Mouse (Mus musculus) inflammation-experienced regulatory T-cells (primary cell): Measurements from ENCODE around the gene Prr30. TPM values are rescaled to one million over a fixed set of nuclear protein-coding genes. Genes with fewer than 3 reads are reported as not detected.

Experiments
- polyA plus RNA-seq, 2 experiments: library from polyadenylated mRNA; unstranded; fragments of 100-300 nt; shearing (Covaris generic); gene quantifications; one replicate each; pipeline ENCODE4 v1.2.1; 2017

Gene Prr30
- not detected for polyA plus RNA-seq

GRCm38 (mm10) chr14:101200230-101200629 is at the start of gene Prr30:
Prr30 (minus strand) TSS chr14:101200330.

